Mouse (Mus musculus) stomach, embryonic 16.5 days (tissue): ENCODE results near the gene Rasl10b. TPM values are rescaled to one million over a fixed set of nuclear protein-coding genes. Genes with fewer than 3 reads are reported as not detected.

Source experiments
- ATAC-seq: fragments of 200-750 bp; cut with Nextera tagmentation; 2 replicates; pipeline ENCODE4 v1.8.0; 2017; ENCODE audit warnings: moderate number of reproducible peaks, moderate TSS enrichment; ENCODE audit not compliant: insufficient read depth, low FRiP score
- H3K27ac ChIP-seq: fragments of 300-500 bp; sonication (generic); 2 replicates; pipeline ENCODE4 v1.5.1; 2014; ENCODE audit warnings: low read length
- H3K27me3 ChIP-seq: fragments of 300-500 bp; sonication (generic); 2 replicates; pipeline ENCODE4 v1.6.1; 2014; ENCODE audit warnings: low read length, control low read depth, mixed read lengths; ENCODE audit not compliant: control insufficient read depth, insufficient read depth
- H3K36me3 ChIP-seq: fragments of 300-500 bp; sonication (generic); 2 replicates; pipeline ENCODE4 v1.6.1; 2014; ENCODE audit warnings: low read length; ENCODE audit not compliant: control insufficient read depth, insufficient read depth
- H3K4me1 ChIP-seq: fragments of 300-500 bp; sonication (generic); 2 replicates; pipeline ENCODE4 v1.6.1; 2014; ENCODE audit warnings: low read length, control low read depth, mixed read lengths; ENCODE audit not compliant: control insufficient read depth, insufficient read depth
- H3K4me2 ChIP-seq: fragments of 300-500 bp; sonication (generic); 2 replicates; pipeline ENCODE4 v1.6.1; 2014; ENCODE audit warnings: low read depth, low read length, mixed read lengths
- H3K4me3 ChIP-seq: fragments of 300-500 bp; sonication (generic); replicated peaks from 2 replicates; pipeline ENCODE4 v1.5.1; 2014; ENCODE audit warnings: mild to moderate bottlenecking, low read length
- H3K9ac ChIP-seq: fragments of 300-500 bp; sonication (generic); 2 replicates; pipeline ENCODE4 v1.6.1; 2014; ENCODE audit warnings: low read length
- H3K9me3 ChIP-seq: fragments of 300-500 bp; sonication (generic); replicated peaks from 2 replicates; pipeline ENCODE4 v1.6.1; 2016; ENCODE audit warnings: low read length, control low read depth; ENCODE audit not compliant: control insufficient read depth
- WGBS: fragments of 180-500 bp; shearing (Covaris S2); extraction: QIAGEN DNeasy Blood & Tissue Kit; methylation state at CpG from one replicate; pipeline ENCODE4 v1.1.7; 2014; 5-methylcytosine and 5-hydroxymethylcytosine counted together
- polyA plus RNA-seq: library from polyadenylated mRNA; unstranded; fragments of >200 nt; fragmentation: Nextera tagmentation; extraction: Ambion mirVana; gene quantifications from 2 replicates; pipeline ENCODE4 v1.2.1, GENCODE M21; 2015

The Rasl10b gene
- polyA plus RNA-seq, 1 experiment from 2014 or later, result 0.49 TPM

DNA sequence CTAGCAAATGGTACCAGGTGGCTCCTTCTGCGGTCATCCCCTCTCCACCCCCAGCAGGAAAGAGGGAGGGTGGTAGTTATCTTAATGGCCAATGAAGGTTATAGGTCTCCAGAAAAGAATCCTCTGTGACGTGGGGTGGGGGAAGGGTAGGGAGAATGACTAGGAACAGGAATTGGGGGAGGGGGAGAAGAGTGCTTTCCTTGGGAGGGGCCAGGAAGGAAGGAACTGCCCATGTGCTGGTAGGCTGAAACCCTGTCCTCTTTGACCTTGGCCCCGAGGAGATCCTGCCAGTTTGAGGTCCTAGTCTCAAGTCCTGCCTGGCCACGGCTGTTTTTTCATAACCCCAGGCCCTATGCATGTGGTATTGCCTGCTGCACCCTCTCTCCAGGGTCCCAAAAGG, 40.4 kb downstream of the Rasl10b start:
- H3K4me2 ChIP-seq, result no peak overlapping the region
- WGBS, result 34% methylated on average over 4 of the region's 4 CpGs
- no peak overlapping the region; the same call in 1 of the 2 replicates for H3K27ac ChIP-seq
- no peaks in the 10 kb centered on the region for H3K9me3 ChIP-seq
- H3K9ac ChIP-seq, result no peak overlapping the region
- peaks cover 14% of the 10 kb centered on the region; the same call in 1 of the 2 replicates for H3K27me3 ChIP-seq
- H3K4me3 ChIP-seq, result no peak overlapping the region
- no peaks in the 10 kb centered on the region for H3K36me3 ChIP-seq
- no peak for ATAC-seq
- H3K4me1 ChIP-seq, result peaks cover 34% of the 10 kb centered on the region

DNA sequence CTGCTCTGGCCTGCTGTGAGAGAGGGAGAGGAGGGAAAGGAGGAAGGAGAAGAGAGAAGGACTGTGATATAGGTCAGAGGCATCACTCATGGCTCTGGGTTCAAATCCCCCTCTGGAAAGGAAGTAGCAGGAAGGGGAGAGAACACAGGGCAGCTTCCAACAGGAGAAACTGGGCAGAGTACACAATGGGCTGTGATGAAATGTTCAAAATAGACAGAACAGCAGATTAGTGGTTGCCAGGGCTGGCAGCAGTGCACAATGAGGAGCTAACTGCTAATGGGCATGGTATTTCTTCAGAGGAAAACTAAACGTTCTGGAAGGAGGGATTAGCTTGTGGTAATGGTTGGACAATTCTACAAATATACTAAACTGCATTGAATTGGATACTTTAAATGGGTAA, 41.6 kb downstream of the Rasl10b start:
- H3K4me2 ChIP-seq, result no peak overlapping the region
- no peak overlapping the region for H3K4me3 ChIP-seq
- H3K36me3 ChIP-seq, result no peaks in the 10 kb centered on the region
- 0 out of 2 replicates have a peak, but pooled peaks cover 4% of the 10 kb centered on the region for H3K27me3 ChIP-seq
- no peaks in the 10 kb centered on the region for H3K9me3 ChIP-seq
- no peak overlapping the region for H3K27ac ChIP-seq
- H3K4me1 ChIP-seq, result peaks cover 40% of the 10 kb centered on the region
- WGBS, result 36% methylated on average over 1 of the region's 1 CpGs
- H3K9ac ChIP-seq, result no peak overlapping the region
- no peak for ATAC-seq

DNA sequence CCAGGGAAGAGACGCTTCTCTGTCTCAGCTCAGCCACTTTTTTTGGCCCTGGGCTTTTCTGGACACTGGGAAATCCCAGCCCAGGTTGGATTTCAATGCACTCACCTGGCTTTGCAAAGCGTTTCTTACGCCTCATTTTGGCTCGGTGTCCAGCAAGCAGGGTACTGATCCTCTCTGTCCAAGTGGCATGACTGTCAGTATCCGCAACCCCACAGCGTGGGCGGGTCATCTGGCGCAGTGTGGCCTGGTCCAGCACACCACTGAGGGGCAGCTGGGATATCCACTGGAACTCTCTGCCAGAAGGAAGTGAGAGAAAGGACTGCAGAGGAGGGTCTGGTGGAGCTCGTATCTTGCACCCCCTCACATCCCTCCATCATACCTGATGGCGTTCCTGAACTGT, 42.3 kb downstream of the Rasl10b start:
- Histone ChIP-seq H3K27ac (no peak overlapping the region), H3K9ac (no peak overlapping the region), H3K4me2 (no peak overlapping the region), H3K27me3 (0 out of 2 replicates have a peak, but pooled peaks cover 3% of the 10 kb centered on the region), H3K9me3 (no peaks in the 10 kb centered on the region), H3K4me1 (peaks cover 43% of the 10 kb centered on the region), H3K36me3 (no peaks in the 10 kb centered on the region), H3K4me3 (no peak overlapping the region)
- WGBS, result 82% methylated on average over 10 of the region's 10 CpGs
- no peak for ATAC-seq

DNA sequence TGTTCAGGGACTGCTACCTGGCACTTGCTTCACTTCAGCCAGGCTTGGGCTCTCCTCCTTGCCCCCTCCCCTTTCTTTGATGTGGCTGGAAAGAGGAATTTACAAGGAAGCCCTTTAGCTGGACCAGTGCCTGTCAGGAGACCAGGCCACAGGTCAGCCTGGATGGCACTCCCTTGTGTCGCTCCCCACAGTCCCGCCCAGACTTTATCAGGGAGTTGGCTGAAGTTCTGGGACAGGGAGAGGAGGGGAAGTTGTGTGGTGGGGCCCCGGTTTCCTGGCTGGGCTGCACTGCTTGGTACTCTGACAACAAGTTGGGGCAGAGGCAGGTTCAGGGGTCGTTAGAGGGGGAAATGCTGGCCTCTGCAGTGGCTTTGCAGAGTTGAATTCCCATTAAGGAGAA, 45.6 kb downstream of the Rasl10b start:
- H3K4me1 ChIP-seq, result peaks cover 41% of the 10 kb centered on the region

DNA sequence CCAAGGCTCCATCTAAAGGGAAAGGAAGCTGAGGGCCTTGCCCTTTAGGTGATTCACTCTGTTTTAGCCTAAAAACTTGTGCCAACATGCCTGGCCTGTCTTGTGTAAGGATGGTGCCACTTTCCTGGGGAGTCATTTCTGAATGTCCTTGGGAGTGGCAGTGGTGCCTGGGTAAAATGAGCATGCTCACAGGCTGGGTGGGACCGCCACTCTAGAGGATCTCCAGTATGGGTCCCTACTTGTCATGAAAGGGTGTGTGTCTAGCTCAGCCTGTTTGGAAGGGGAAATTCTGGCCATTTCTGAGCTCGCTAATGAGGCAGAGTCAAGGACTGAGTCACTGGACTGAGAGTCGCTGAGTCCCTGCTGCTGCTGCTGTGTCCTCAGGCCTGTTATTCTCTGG, 46.7 kb downstream of the Rasl10b start:
- Histone ChIP-seq H3K4me3 (no peak overlapping the region), H3K9me3 (no peaks in the 10 kb centered on the region), H3K27ac (peak overlapping the region; percentile 88), H3K36me3 (no peaks in the 10 kb centered on the region), H3K4me2 (peak overlapping the region; percentile 9; the same call in 1 of the 2 replicates), H3K27me3 (no peaks in the 10 kb centered on the region), H3K4me1 (peaks cover 41% of the 10 kb centered on the region), H3K9ac (no peak overlapping the region)
- 55% methylated on average over 3 of the region's 3 CpGs for WGBS
- peak; percentile 46; the same call in 1 of the 2 replicates for ATAC-seq

More for the DNA sequence above, 45.6 kb downstream of the Rasl10b start:
- peak; percentile 70; the same call in 1 of the 2 replicates for ATAC-seq
- 15% methylated on average over 4 of the region's 4 CpGs for WGBS
- no peaks in the 10 kb centered on the region for H3K36me3 ChIP-seq
- H3K27ac ChIP-seq, result peak overlapping the region; percentile 88
- no peak overlapping the region for H3K4me3 ChIP-seq
- no peak overlapping the region for H3K4me2 ChIP-seq
- H3K9ac ChIP-seq, result no peak overlapping the region
- H3K27me3 ChIP-seq, result no peaks in the 10 kb centered on the region
- H3K9me3 ChIP-seq, result no peaks in the 10 kb centered on the region

DNA sequence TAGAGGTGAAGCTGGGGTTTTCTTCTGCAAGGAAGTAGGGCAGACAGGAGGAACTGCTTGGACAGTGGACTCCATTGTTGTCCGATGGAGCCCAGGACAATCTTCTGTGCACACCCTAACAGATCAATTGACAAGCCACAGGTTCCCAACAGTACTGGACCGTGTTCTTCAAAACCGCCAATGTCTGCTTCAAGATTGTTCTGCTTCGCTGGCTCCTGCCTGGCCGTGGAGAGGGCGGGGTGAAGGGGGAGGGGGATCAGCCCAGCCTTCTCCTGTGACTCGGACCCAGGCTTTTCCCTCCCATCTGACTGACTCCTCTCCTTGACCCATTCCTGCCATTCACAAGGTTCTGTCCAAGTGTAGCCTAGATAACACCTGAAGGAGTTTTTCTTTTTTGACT, 48.3 kb downstream of the Rasl10b start:
- Histone ChIP-seq H3K27me3 (no peaks in the 10 kb centered on the region; the same call in 1 of the 2 replicates), H3K9ac (peak overlapping the region; percentile 14; the same call in 1 of the 2 replicates), H3K9me3 (no peaks in the 10 kb centered on the region), H3K36me3 (no peaks in the 10 kb centered on the region), H3K4me2 (no peak overlapping the region), H3K4me3 (no peak overlapping the region), H3K27ac (peak overlapping the region; percentile 82), H3K4me1 (peaks cover 41% of the 10 kb centered on the region)
- 47% methylated on average over 7 of the region's 7 CpGs for WGBS
- no peak for ATAC-seq

DNA sequence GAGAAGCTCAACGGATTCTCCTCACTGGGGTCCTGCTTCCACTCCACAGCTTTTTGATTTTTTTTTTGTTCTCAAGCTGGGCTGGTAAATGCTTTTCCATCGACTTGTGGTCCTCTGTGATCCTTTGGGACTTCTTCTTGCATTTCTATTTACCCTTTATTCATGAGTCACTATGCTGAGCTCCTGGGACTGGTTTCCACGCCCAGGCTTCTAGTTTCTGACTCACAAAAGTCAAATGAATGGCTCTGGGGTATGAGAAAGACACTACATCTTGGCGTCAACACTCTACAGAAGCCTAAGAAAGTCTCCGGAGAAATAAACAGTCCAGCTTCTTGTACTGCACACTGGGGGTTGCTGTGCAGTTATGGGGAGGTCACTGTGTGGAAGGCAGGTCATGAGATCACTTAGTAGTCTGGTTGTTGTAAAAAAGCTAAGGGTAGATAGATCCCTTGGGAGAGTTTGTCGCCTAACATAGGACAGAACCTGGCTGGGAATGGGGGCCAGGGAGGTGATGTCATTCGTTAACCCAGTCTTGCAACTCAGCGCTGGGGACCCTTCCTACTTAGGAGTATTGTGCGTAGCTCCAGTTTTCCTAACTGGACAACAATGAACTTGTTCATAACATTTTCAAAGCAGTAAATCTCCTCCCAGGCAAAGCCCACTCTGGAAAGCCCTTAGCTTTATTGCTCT, 49.1 kb downstream of the Rasl10b start:
- no peak overlapping the region for H3K4me3 ChIP-seq
- 45% methylated on average over 9 of the region's 9 CpGs for WGBS
- ATAC-seq, result no peak
- H3K4me2 ChIP-seq, result peak overlapping the region; percentile 23
- H3K36me3 ChIP-seq, result no peaks in the 10 kb centered on the region
- no peaks in the 10 kb centered on the region; the same call in 1 of the 2 replicates for H3K27me3 ChIP-seq
- H3K9ac ChIP-seq, result no peak overlapping the region
- no peaks in the 10 kb centered on the region for H3K9me3 ChIP-seq
- H3K27ac ChIP-seq, result peak overlapping the region; percentile 82
- H3K4me1 ChIP-seq, result peaks cover 41% of the 10 kb centered on the region

DNA sequence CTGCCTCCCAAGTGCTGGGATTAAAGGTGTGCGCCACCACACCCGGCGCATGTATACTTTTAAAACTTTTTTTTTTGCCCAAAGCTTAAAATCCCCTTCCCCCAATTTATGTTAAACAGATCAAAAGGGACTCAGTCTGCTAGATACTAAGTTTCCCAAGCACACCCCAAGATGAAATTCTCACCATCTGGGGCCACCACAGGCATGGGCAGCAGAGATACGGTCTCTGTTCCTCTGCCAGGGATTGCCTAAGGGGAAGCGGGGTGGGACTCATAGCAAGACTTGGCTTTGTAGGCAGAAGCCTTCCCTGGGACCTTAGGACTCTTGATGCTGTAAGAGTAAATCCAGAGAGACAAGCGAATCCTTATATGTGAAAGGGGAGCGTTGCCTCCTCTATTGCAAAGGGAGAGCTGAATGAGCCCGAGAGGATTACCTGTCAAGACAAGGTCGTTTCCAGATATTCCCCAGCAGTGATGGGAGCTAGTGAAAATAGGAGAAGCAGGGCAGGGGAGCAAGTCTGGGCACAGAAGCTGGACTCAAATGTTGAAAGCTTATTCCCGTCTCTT, 52.6 kb downstream of the Rasl10b start:
- no peak for ATAC-seq
- Histone ChIP-seq H3K4me2 (peak overlapping the region; percentile 87), H3K9me3 (no peaks in the 10 kb centered on the region), H3K36me3 (no peaks in the 10 kb centered on the region), H3K9ac (peak overlapping the region; percentile 20; the same call in 1 of the 2 replicates), H3K4me3 (peak overlapping the region; percentile 66), H3K4me1 (peaks cover 20% of the 10 kb centered on the region), H3K27me3 (peaks cover 4% of the 10 kb centered on the region; the same call in 1 of the 2 replicates), H3K27ac (no peak overlapping the region)
- 74% methylated on average over 10 of the region's 10 CpGs for WGBS

DNA sequence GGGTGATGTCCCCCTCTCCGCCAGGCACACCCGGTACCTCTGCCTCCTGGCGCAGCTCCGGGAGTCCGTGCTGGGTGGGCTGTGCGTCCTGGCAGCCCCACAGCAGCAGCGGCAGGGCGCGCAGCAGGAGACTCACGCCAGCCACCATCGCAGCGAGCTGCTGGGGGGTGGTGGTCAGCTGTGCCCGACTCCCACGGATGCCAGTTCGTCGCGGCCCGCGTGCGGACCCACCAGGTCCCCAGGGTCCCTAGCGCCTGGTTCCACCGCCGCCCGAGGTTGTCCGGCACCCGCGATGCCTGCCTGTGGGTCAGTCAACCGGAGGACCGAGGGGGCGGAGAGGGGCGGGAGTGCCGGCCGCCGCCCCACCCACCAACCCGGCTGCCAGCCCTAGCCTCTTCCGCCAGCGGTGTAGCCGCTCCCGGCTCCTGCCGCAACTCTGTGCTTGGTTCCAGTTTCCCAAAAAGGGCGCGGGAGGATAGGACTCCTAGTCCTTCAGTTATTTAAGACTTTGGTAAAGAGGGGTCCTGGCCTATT, 53.8 kb downstream of the Rasl10b start, which contains the start of gene Mmp28:
Gene Mmp28 (minus strand): TSS at position 361 of the 534 bp plus-strand sequence.
- under 1% methylated on average over 42 of the region's 42 CpGs for whole genome bisulfite sequencing
- Histone ChIP-seq H3K36me3 (no peaks in the 10 kb centered on the region), H3K27ac (peak within 1 kb of the TSS; percentile 35; the same call in 1 of the 2 replicates), H3K4me2 (peak within 1 kb of the TSS; percentile 87), H3K9me3 (no peaks in the 10 kb centered on the region), H3K27me3 (peaks cover 4% of the 10 kb centered on the region; the same call in 1 of the 2 replicates), H3K4me3 (peak within 1 kb of the TSS; percentile 66), H3K9ac (peak within 1 kb of the TSS; percentile 81), H3K4me1 (peaks cover 9% of the 10 kb centered on the region)
- ATAC-seq, result peak; percentile 67
